In genomic region chr4:128123281-128123680, GRCm38 (mm10) we compare ENCODE assay signal across 28 mouse cellular contexts.
A peak's percentile ranks its signal among the peaks of the same experiment; 100 is the strongest.
DNase-seq lines count a peak whose midpoint lies in the region; ATAC-seq lines count a peak whose summit lies in the region.
"Had no signal": no experiment of that assay in that cellular context is flagged by ENCODE, and none has a peak within 500 bp of the region (broad histone marks: within the 10 kb centered on the region; RNA-seq: fewer than 3 reads in every experiment).

No protein-coding gene starts in this region.

- peak overlapping the region; percentile 57 for H3K4me3 ChIP-seq in megakaryocyte, embryonic 14.5 days (replicated peaks)
- H3K4me3 ChIP-seq: embryonic facial prominence, embryonic 13.5 days; embryonic facial prominence, embryonic 15.5 days; erythroblast, embryonic 14.5 days; forebrain, embryonic 13.5 days; forebrain, embryonic 15.5 days had no signal

- H3K36me3 ChIP-seq in megakaryocyte, embryonic 14.5 days (replicated peaks; ENCODE audit: low read length): no peaks in the 10 kb centered on the region
- H3K36me3 ChIP-seq: embryonic facial prominence, embryonic 13.5 days; embryonic facial prominence, embryonic 15.5 days; forebrain, embryonic 15.5 days; G1E had no signal

- no peaks in the 10 kb centered on the region for H3K4me1 ChIP-seq in megakaryocyte, embryonic 14.5 days
- H3K4me1 ChIP-seq: embryonic facial prominence, embryonic 13.5 days; embryonic facial prominence, embryonic 15.5 days; forebrain, embryonic 15.5 days had no signal

- ATAC-seq in frontal cortex, adult (ENCODE audit: low TSS enrichment): 0 out of 2 replicates have a peak, but pooled peaks have one; percentile 31
- ATAC-seq in megakaryocyte, adult 5-6 weeks (ENCODE audit: poor library complexity, severe bottlenecking): no peak
- ATAC-seq: activated CD4-positive, CD25-positive, alpha-beta regulatory T cell, adult 4 months; CD4-positive, CD25-positive, alpha-beta regulatory T cell, adult 4 months; forebrain, embryonic 13.5 days; forebrain, embryonic 15.5 days; forebrain, postnatal 0 days; Patski had no signal

- peak; percentile 66 to 72 for DNase-seq in cerebellum, postnatal 10 days
- no peak for DNase-seq in cerebellum, adult 18-20 months
- DNase-seq in frontal cortex, adult 2 months (ENCODE audit: extremely low spot score in 1 of 2, low spot score in 1 of 2): no peak
- DNase-seq in gonadal fat pad, adult 2 months (ENCODE audit: low read depth): peak; percentile 27
- DNase-seq in thymus, adult 18-20 months: no peak
- DNase-seq: adrenal gland, adult 8-10 months; adrenal gland, postnatal 14 days; adrenal gland, postnatal 36 days; B cell, adult 2 months; cerebellum, adult 11 months; cerebellum, adult 8-10 months; cerebellum, adult 9-11 months; cerebellum, postnatal 36 days; embryo, embryonic 11 days; forebrain, postnatal 0 days had no signal

- no peaks in the 10 kb centered on the region for H3K27me3 ChIP-seq in megakaryocyte, embryonic 14.5 days (replicated peaks)
- H3K27me3 ChIP-seq: CH12.LX; embryonic facial prominence, embryonic 13.5 days; embryonic facial prominence, embryonic 15.5 days; forebrain, embryonic 13.5 days; forebrain, embryonic 15.5 days; Patski had no signal

- H3K9me3 ChIP-seq in megakaryocyte, embryonic 14.5 days: peaks cover 87% of the 10 kb centered on the region
- H3K9me3 ChIP-seq: embryonic facial prominence, embryonic 15.5 days; forebrain, embryonic 15.5 days had no signal

Comparison
In these comparisons a context has a peak if more than half of its experiments do, and no peak if none do; other contexts are left out.
1. DNase-seq: peak in cerebellum, postnatal 10 days (2 of 2) and gonadal fat pad, adult 2 months (single experiment); none in cerebellum, adult 18-20 months (0 of 2), frontal cortex, adult 2 months (0 of 2) and thymus, adult 18-20 months (0 of 2).